Mouse (Mus musculus): ENCODE data around the gene Akr1c14. TPM values are rescaled to one million over a fixed set of nuclear protein-coding genes. Genes with fewer than 3 reads are reported as not detected.
"Not testable (repeated sequence)": the region's sequence is repeated elsewhere in the genome, so short reads cannot be mapped to it uniquely, and the experiment has no call there.

The Akr1c14 gene
- polyA plus RNA-seq, 1 experiment from 2014 or later: 0.24 TPM

GRCm38 (mm10) chr13:4125846-4126245 lies 77.0 kb downstream of the Akr1c14 start:
- not testable (repeated sequence) for H3K9me3 ChIP-seq; H3K27me3 ChIP-seq; H3K27ac ChIP-seq; H3K4me1 ChIP-seq (replicated peaks); H3K9ac ChIP-seq (replicated peaks); ATAC-seq; H3K4me2 ChIP-seq (replicated peaks); H3K4me3 ChIP-seq (replicated peaks); H3K36me3 ChIP-seq
- WGBS: 50% methylated on average over 1 of the region's 1 CpGs

GRCm38 (mm10) chr13:4129100-4129499 lies 80.3 kb downstream of the Akr1c14 start:
- WGBS: 45% methylated on average over 5 of the region's 5 CpGs

GRCm38 (mm10) chr13:4131317-4131716 lies 82.5 kb downstream of the Akr1c14 start:
- Histone ChIP-seq H3K27ac (no peak overlapping the region), H3K36me3 (no peaks in the 10 kb centered on the region), H3K4me3 (replicated peaks) (no peak overlapping the region), H3K4me2 (replicated peaks) (no peak overlapping the region), H3K4me1 (replicated peaks) (no peaks in the 10 kb centered on the region), H3K9me3 (no peaks in the 10 kb centered on the region), H3K9ac (replicated peaks) (no peak overlapping the region), H3K27me3 (no peaks in the 10 kb centered on the region)
- 83% methylated on average over 1 of the region's 1 CpGs for WGBS
- no peak for ATAC-seq

More at GRCm38 (mm10) chr13:4129100-4129499, 80.3 kb downstream of the Akr1c14 start:
- H3K36me3 ChIP-seq: no peaks in the 10 kb centered on the region
- no peaks in the 10 kb centered on the region for H3K4me1 ChIP-seq (replicated peaks)
- H3K27ac ChIP-seq: no peak overlapping the region
- no peaks in the 10 kb centered on the region for H3K27me3 ChIP-seq
- no peaks in the 10 kb centered on the region for H3K9me3 ChIP-seq
- ATAC-seq: 0 out of 2 replicates have a peak, but pooled peaks have one; percentile 40
- no peak overlapping the region for H3K9ac ChIP-seq (replicated peaks)
- no peak overlapping the region for H3K4me3 ChIP-seq (replicated peaks)
- H3K4me2 ChIP-seq (replicated peaks): no peak overlapping the region

DNA sequence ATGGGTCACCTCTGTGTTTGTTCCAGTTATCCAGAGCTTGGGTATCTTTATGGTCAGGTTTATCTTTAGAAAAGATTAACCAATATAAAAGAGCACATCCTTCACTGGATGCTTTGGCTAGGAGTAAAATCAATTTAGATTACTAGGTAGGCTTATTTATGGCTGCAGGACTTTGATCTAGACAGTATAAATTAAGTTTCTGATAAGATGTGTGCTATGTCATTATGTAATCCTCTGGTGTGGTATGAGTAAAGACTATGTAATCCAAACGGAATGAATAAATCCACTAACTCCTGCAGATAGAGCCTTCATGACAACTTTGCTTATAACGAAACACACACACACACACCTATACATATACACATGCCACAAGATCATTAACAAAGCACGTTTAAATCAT lies 82.9 kb downstream of the Akr1c14 start:
- no peak for ATAC-seq
- no peak overlapping the region for H3K4me3 ChIP-seq (replicated peaks)
- H3K27me3 ChIP-seq: no peaks in the 10 kb centered on the region
- H3K9me3 ChIP-seq: no peaks in the 10 kb centered on the region
- H3K9ac ChIP-seq (replicated peaks): no peak overlapping the region
- no peaks in the 10 kb centered on the region for H3K4me1 ChIP-seq (replicated peaks)
- H3K36me3 ChIP-seq: no peaks in the 10 kb centered on the region
- no peak overlapping the region for H3K4me2 ChIP-seq (replicated peaks)
- 77% methylated on average over 3 of the region's 3 CpGs for WGBS
- no peak overlapping the region for H3K27ac ChIP-seq

DNA sequence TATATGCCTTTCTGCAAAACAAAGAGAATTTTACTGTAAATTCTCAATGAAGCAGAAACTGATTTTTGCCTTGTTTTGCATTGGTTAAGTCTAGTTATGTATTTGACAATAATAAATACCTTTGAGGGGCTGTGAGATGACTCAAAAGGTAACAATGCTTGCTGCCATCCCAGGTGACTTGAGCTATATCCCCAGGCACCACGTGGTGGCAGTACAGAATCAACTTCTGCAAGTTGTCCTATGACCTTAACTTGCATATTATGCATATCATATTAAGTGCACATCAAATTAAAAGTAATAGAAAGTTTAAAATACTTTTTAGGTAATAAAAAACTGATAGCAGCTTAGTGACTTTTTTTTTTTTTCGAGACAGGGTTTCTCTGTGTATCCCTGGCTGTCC lies 84.3 kb downstream of the Akr1c14 start:
- ATAC-seq: no peak
- Histone ChIP-seq H3K36me3 (no peaks in the 10 kb centered on the region), H3K4me3 (replicated peaks) (no peak overlapping the region), H3K4me1 (replicated peaks) (no peaks in the 10 kb centered on the region), H3K9me3 (no peaks in the 10 kb centered on the region), H3K9ac (replicated peaks) (no peak overlapping the region), H3K4me2 (replicated peaks) (no peak overlapping the region), H3K27me3 (no peaks in the 10 kb centered on the region), H3K27ac (no peak overlapping the region)
- 50% methylated on average over 2 of the region's 2 CpGs for WGBS

Other genes with a start within 250 kb of the Akr1c14 start
- not detected in 2 replicates for gene Calml3, start 244.7 kb upstream of the Akr1c14 start, polyA plus RNA-seq (2015; fragmentation: Nextera tagmentation; extraction: Ambion mirVana)
- gene Calm4, start 211.3 kb upstream of the Akr1c14 start, polyA plus RNA-seq (2015; fragmentation: Nextera tagmentation; extraction: Ambion mirVana): not detected in 2 replicates
- not detected in 2 replicates for gene Calm5, start 194.8 kb upstream of the Akr1c14 start, polyA plus RNA-seq (2015; fragmentation: Nextera tagmentation; extraction: Ambion mirVana)
- gene Net1, start 130.8 kb upstream of the Akr1c14 start, polyA plus RNA-seq (2015; fragmentation: Nextera tagmentation; extraction: Ambion mirVana): 14.5 and 14.6 TPM in 2 replicates
- not detected in 2 replicates for gene Tubal3, start 130.7 kb upstream of the Akr1c14 start, polyA plus RNA-seq (2015; fragmentation: Nextera tagmentation; extraction: Ambion mirVana)
- not detected in 2 replicates for gene Ucn3, start 103.7 kb upstream of the Akr1c14 start, polyA plus RNA-seq (2015; fragmentation: Nextera tagmentation; extraction: Ambion mirVana)
- gene Akr1c18, start 101.6 kb downstream of the Akr1c14 start, polyA plus RNA-seq (2015; fragmentation: Nextera tagmentation; extraction: Ambion mirVana): not detected in 2 replicates
- gene Akr1c13, start 142.1 kb downstream of the Akr1c14 start, polyA plus RNA-seq (2015; fragmentation: Nextera tagmentation; extraction: Ambion mirVana): 1.3 and 1.6 TPM in 2 replicates
- gene Akr1c19, start 179.7 kb downstream of the Akr1c14 start, polyA plus RNA-seq (2015; fragmentation: Nextera tagmentation; extraction: Ambion mirVana): 3.5 and 4.2 TPM in 2 replicates
- gene Akr1c12, start 230.4 kb downstream of the Akr1c14 start, polyA plus RNA-seq (2015; fragmentation: Nextera tagmentation; extraction: Ambion mirVana): not detected in 2 replicates